Mouse (Mus musculus) C2C12 (cell line): ENCODE measurements around the gene Amdhd2. TPM values are rescaled to one million over a fixed set of nuclear protein-coding genes. Genes with fewer than 3 reads are reported as not detected.

Experiments
- H3K27me3 ChIP-seq: one replicate; pipeline ENCODE4 v1.6.1; 2011; ENCODE audit not compliant: control insufficient read depth, insufficient read depth, insufficient read length
- H3K36me3 ChIP-seq: one replicate; pipeline ENCODE4 v1.6.1; 2011; ENCODE audit not compliant: control insufficient read depth, insufficient read depth
- H3K4me3 ChIP-seq: one replicate; pipeline ENCODE4 v1.5.1; 2011; ENCODE audit warnings: mild to moderate bottlenecking, control low read depth; ENCODE audit not compliant: poor library complexity, insufficient read depth, severe bottlenecking
- H3K79me2 ChIP-seq: one replicate; pipeline ENCODE4 v1.6.1; 2011; ENCODE audit not compliant: control insufficient read depth, insufficient read depth
- H3K79me3 ChIP-seq: one replicate; pipeline ENCODE4 v1.6.1; 2011; ENCODE audit warnings: low read depth, control low read depth
- H3ac ChIP-seq: one replicate; pipeline ENCODE3; 2011; ENCODE audit warnings: low read depth; ENCODE audit not compliant: control insufficient read depth, insufficient read length
- CEBPB ChIP-seq: IDR thresholded peaks from one replicate; pipeline ENCODE4 v1.6.1; 2011; ENCODE audit warnings: low read depth, mild to moderate bottlenecking, control low read depth, moderate library complexity
- CTCF ChIP-seq: IDR thresholded peaks from one replicate; pipeline ENCODE4 v1.5.1; 2011; ENCODE audit not compliant: control insufficient read depth, insufficient read depth, insufficient read length
- FOSL1 ChIP-seq: IDR thresholded peaks from one replicate; pipeline ENCODE4 v1.8.0; 2011; ENCODE audit warnings: mild to moderate bottlenecking, low read length; ENCODE audit not compliant: poor library complexity, insufficient read depth, severe bottlenecking
- MAX ChIP-seq: IDR thresholded peaks from one replicate; pipeline ENCODE4 v1.6.1; 2011; ENCODE audit warnings: mild to moderate bottlenecking, control low read depth
- MYOD1 ChIP-seq: IDR thresholded peaks from one replicate; pipeline ENCODE4 v1.6.1; 2011; ENCODE audit warnings: low read depth; ENCODE audit not compliant: control insufficient read depth, insufficient read length
- MYOG ChIP-seq: IDR thresholded peaks from one replicate; pipeline ENCODE4 v1.6.1; 2011; ENCODE audit not compliant: control insufficient read depth, insufficient read length; ENCODE audit errors: extremely low read depth
- USF1 ChIP-seq: IDR thresholded peaks from one replicate; pipeline ENCODE4 v1.6.1; 2011; ENCODE audit warnings: low read depth, mild to moderate bottlenecking, control low read depth, moderate library complexity
- polyA plus RNA-seq: library from polyadenylated mRNA; unstranded; fragments of >200 nt; fragmentation: generic; extraction: Trizol; gene quantifications from one replicate; pipeline ENCODE4 v1.2.1, GENCODE M21; 2012; ENCODE audit warnings: missing spikeins

Gene Amdhd2
- polyA plus RNA-seq, 1 experiment = 41.9 TPM

DNA sequence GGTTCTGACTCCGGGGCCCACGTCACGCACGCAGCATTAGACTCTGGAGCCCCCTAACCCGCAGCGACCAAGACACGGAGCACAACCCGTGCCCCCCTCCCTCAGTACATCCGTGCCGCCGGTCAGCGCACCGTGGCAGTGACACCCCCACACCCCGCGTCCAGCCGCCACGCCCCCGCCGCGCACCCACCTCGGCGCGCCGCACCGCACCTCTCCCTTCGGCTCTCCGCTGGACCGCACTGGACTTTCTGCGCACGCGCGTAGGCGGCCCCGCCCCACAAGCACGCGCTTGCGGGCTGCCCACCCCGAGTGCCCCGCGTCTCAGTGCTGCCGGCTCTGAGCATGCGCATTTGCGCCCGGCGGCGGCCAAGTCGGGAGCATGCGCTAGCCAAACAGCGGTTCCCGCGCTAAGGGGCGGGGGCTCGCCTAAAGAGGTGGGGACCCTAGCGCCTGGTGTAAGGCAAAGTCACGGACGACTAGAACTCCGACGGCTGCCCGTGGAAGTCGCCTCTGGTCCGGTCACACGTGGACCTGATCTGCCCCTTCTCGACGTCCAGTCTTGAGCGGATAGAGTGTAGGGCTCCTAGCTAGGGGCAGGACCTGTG lies 41.8 kb upstream of the Amdhd2 start, which contains the start of gene Tbc1d24:
Gene Tbc1d24, minus strand, starts transcription at position 279 of the 605 bp plus-strand sequence.
- TF ChIP-seq CTCF = no peak
- TF ChIP-seq MAX = peak; percentile 91
- Histone ChIP-seq H3K79me2 (no peaks in the 10 kb centered on the region), H3K79me3 (no peaks in the 10 kb centered on the region), H3K27me3 (no peaks in the 10 kb centered on the region), H3ac (peak within 1 kb of the TSS; percentile 76), H3K36me3 (no peaks in the 10 kb centered on the region), H3K4me3 (peak within 1 kb of the TSS; percentile 40)

DNA sequence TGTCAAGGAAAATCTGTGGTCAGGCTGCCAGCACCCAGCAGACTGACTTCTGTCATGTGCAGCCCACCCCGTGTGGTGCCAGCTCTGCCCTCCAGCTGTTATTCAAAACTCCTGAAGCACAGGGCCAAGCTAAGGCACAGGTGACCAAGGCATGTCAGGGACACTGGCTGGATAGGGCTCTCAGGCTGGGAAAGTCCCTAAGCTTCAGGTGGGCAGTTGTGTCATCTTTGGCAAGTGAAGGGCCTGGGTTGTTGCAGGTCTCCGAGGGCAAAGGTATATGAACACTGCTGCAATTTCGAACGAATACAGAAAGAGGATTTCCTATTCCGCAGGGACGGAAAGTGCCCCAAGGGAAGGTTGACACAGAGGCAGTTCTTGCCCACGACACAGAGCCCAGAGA lies 41.3 kb upstream of the Amdhd2 start:
- Histone ChIP-seq H3K79me2 (no peaks in the 10 kb centered on the region), H3K36me3 (no peaks in the 10 kb centered on the region), H3K79me3 (no peaks in the 10 kb centered on the region), H3ac (peak overlapping the region; percentile 76), H3K27me3 (no peaks in the 10 kb centered on the region), H3K4me3 (peak overlapping the region; percentile 40)
- TF ChIP-seq MYOD1 (no peak), MYOG (no peak), CTCF (no peak), MAX (no peak), FOSL1 (no peak), USF1 (no peak), CEBPB (no peak)

DNA sequence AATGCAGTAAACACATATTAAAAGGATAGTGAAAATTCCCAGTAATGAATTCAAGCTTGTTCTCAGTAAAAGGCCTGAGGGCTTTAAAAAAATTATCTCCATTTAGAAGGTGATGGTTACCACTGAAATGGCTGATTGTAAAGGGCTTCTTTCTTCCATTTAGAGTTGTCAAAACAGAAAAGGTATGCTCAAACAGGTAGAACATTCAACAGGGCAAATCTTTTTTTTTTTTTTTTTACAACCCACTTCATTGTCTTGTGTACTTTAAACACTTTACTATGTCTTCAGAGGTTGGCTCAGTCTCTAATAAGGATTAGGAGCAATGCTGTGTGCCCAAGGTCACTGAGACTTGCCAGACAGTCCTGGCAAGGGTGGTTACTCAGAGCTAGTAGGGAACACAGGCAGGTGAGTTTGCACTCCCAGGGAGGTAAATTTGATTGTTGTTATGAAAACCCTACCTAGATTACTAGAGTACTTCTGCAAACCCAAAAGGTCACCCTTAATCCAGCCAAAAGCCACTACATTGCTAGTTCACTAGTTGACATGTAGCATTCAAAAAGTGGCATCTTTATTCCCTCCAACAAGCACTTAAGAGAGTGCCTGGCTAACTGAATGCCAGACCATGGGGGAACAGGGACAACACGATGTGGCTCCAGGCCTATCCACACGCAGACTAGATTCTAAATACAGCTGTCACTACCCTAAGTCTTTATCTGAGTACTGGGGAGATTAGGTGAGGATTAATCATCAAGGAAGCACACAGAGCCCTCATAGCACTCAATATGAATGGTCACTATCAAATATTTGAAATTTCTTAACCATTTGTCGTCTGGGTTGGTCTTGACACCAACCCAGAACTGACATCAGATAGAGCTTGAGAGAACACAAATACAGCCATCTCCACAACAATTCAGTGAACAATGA lies 40.3 kb upstream of the Amdhd2 start:
- Histone ChIP-seq H3K4me3 (no peak overlapping the region), H3K27me3 (no peaks in the 10 kb centered on the region), H3K36me3 (no peaks in the 10 kb centered on the region), H3K79me3 (no peaks in the 10 kb centered on the region), H3K79me2 (no peaks in the 10 kb centered on the region), H3ac (no peak overlapping the region)
- TF ChIP-seq CTCF (no peak), FOSL1 (no peak)

DNA sequence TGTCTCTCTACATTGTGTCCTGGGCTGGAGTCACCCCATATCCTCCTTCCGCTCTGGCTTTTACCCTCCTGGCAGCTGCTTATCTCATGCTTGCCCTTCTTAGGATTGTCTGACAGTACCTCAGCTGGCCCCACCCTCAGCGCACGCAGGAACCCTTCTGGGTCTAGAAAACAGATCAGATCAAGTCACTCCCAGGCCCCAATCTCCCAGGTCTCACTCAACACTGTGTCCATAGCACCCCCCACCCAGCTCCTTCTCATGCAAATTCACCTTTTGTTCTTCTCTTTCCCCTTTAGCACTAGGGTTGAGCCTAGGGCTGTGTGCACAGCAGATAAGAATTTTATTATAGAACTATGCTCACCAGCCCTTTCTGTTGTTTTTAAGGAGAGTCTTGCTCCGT lies 39.5 kb upstream of the Amdhd2 start:
- no peaks in the 10 kb centered on the region for H3K79me3 ChIP-seq
- no peaks in the 10 kb centered on the region for H3K36me3 ChIP-seq
- H3ac ChIP-seq = no peak overlapping the region
- no peak for TF ChIP-seq MYOG
- no peak for TF ChIP-seq FOSL1
- TF ChIP-seq USF1 = no peak
- no peaks in the 10 kb centered on the region for H3K79me2 ChIP-seq
- H3K27me3 ChIP-seq = no peaks in the 10 kb centered on the region
- H3K4me3 ChIP-seq = no peak overlapping the region

DNA sequence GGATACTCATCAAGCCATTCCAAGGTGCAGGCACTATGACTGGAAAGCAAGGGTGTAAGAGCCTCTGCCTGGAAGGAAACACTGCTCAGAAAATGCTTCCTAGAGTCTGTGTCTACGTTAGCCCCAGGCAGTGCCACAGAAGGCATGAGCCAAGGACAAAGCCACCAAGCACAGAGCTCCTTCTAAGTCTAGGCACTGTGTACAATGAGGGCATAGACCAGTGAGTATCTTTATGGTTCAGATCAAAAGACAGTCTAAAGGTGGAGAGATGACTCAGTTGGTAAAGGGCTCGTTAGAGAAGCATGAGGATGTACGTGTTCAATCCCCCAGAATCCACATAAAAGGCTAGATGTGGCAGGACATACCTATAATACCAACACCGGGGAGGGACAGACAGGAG lies 37.5 kb upstream of the Amdhd2 start:
- Histone ChIP-seq H3ac (no peak overlapping the region), H3K79me2 (no peaks in the 10 kb centered on the region), H3K4me3 (no peak overlapping the region), H3K36me3 (no peaks in the 10 kb centered on the region), H3K27me3 (no peaks in the 10 kb centered on the region), H3K79me3 (no peaks in the 10 kb centered on the region)
- TF ChIP-seq CTCF = no peak
- TF ChIP-seq MAX = no peak
- TF ChIP-seq MYOG = no peak
- no peak for TF ChIP-seq USF1
- no peak for TF ChIP-seq FOSL1
- no peak for TF ChIP-seq CEBPB
- no peak for TF ChIP-seq MYOD1

DNA sequence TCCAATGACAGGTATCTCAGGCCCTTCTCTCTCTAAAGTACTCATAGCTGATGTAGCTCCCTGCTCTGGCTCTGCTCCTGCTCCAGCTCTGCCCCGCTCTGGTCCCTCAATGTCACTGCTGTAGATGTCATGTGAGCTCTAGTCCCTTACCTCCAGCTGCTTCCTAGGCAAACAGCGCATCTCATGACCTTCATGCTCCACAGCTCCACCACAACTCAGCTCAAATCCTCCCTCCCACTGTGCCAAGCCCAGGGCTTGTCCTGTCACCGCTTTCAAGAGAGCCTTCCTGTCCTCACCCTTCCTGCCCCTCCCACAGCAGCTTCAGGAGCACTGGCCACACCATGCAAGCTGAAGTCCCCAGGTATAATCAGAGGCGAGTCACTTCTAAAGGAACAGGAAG lies 36.2 kb upstream of the Amdhd2 start:
- Histone ChIP-seq H3K36me3 (no peaks in the 10 kb centered on the region), H3ac (no peak overlapping the region), H3K27me3 (no peaks in the 10 kb centered on the region), H3K79me3 (no peaks in the 10 kb centered on the region), H3K79me2 (no peaks in the 10 kb centered on the region), H3K4me3 (no peak overlapping the region)
- no peak for TF ChIP-seq MAX
- TF ChIP-seq CEBPB = no peak
- TF ChIP-seq USF1 = no peak
- TF ChIP-seq MYOD1 = no peak
